Mouse (Mus musculus) CD4-positive, CD25-positive, alpha-beta regulatory T cell, adult 4 months (primary cell): ENCODE data around the gene C4bp. TPM values are rescaled to one million over a fixed set of nuclear protein-coding genes. Genes with fewer than 3 reads are reported as not detected.
A peak's percentile ranks its signal among the peaks of the same experiment; 100 is the strongest.
"Not testable (repeated sequence)": the region's sequence is repeated elsewhere in the genome, so short reads cannot be mapped to it uniquely, and the experiment has no call there.

ENCODE experiments used
- ATAC-seq: one replicate; pipeline ENCODE4 v1.8.0; 2017
- polyA plus RNA-seq, 2 experiments: library from polyadenylated mRNA; unstranded; fragments of 100-300 nt; shearing (Covaris generic); gene quantifications; one replicate each; pipeline ENCODE4 v1.2.1; 2017

Gene C4bp
- not detected for polyA plus RNA-seq

DNA sequence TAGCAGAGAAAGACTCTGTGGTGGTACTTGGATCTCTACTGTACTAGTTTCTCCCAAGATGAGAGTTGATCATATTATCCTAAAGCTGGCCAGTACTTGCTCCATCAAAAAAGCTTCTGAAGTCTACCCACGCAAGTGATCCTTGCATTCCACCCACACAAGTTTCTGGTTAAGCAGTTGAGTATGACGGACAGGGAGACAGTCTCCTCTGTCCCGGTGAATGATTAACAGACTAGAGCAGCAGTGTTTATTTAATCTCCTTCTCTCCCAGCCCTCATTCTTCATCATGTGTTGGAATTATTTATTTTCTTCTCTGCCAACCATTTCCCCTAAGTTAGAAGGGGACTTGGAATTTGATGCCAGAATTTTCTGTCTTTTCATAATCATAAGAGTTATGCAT, at the start of gene C4bp:
Gene C4bp (minus strand): TSS at position 179 of the 400 bp plus-strand sequence.
- ATAC-seq = no peak

DNA sequence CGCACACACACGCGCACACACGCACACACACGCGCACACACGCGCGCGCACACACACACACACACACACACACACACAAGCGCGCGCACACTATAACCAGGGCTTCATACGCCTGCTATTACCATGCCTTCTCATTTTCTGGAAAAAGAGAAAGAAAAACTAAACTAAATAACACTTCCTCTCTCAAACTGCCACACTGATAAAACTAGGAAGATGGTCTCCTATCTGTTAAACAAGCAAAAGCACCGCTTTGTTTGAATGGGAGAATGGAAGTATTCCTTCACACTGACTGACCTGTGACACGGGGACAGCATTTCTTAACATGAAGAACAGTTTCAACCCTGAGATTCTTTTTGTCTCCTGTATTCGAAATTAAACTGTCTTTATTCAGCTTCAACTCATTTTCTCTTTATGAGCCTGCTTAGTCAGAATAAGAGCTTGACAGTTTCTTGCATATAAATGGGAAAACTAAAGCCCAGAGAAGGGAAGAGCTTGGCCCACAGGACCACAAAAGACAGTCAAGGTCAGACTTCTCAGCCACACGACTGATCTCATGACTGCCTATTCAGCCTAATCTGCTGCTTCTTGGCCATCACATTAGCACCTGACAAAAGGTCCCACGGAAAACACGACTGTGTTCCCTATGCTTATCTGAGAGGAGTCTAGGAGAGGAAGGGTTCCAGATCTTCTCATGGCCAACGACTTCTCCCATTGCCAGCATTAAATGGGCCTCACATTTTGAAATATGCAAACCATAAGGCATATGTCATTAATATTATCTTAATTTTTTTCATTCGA, 49.0 kb upstream of the C4bp start:
- no peak for ATAC-seq

DNA sequence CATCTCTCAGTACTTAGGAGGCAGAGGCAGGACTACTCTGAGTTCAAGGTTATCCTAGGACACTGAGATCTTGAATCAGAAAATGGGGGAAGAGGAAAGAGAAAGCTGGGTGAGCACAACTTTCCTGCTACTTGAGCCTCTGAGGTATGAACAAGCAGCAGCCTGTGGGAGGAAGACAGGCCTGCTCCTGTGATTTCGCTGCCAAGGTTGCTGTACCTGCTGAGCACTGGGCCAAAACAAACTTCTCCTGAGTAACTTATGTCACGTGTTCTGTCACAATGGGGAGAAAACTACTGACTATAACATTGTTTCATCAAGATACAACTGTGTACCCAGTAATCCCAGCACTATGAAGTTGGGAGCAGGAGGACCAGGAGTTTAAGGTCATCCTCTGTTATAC, 42.2 kb upstream of the C4bp start:
- ATAC-seq = no peak

DNA sequence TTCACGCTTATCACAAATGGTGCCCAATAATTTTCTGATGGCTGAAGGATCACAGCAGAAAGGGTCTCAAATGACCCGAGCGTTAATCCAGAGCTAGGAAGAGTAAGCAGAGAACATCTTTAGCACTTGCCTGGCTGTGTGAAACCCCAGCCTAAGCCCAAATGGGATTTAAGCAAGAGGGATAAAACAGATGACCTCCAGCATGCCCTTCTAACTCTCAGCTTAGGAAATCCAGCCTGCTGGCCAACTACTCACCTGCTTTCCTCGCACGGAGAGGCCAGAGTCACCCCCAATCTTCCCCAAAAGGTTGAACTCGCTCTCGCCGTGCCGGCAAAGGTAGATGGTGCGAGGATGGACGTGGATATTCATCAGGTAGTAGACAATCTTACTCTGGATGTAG, 40.5 kb upstream of the C4bp start:
- no peak for ATAC-seq

DNA sequence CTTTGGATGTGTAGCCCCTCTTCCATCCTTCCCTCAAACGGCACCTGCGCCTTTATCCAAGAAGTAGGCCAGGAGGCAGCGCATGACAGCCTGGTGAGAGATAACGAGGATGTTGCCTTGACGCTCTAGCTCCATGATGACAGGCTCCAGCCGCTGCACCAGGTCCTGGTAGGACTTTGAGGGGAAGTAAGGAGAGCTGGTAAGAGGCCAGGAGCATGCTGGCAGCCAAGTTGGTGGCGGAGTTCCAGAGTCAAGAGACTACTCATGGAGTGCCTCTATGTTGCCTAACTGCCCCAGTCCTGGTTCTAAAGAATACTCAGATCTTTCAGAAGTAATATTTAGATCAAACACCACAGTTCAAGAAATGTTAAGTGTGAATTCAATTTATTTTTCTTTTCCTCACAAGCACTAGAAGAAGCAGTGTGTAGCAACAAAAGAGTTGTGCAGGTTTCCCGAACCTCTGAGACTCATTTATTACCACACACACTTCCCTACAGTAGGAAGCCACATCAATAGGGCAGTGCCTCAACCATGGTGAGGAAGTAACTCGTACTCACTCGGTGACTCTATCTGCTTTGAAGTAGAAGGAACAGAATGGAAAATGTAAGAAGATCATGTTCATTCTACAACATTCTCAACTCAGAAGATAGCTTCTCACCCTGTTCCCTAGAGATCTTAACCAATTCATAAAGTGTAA, 38.7 kb upstream of the C4bp start:
- no peak for ATAC-seq

DNA sequence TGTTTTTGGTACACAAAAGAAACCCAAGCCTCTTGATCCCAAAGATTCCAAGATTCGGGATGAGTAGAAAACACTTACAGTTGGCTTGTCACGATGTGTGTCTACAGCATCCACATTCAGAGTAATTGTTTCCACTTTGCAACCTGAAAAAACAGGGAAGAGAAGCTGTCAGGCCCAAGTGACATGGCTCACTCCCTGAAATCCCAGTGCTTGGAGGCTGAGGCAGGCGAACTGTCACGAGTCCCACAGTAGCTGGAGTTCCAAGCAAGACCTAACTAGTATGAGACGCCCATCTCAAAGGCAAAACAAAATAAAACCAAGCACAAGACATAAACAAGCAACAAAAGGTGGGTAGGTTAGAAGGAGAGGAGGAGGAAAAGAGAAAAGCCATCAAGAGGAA, 37.2 kb upstream of the C4bp start:
- ATAC-seq = no peak

DNA sequence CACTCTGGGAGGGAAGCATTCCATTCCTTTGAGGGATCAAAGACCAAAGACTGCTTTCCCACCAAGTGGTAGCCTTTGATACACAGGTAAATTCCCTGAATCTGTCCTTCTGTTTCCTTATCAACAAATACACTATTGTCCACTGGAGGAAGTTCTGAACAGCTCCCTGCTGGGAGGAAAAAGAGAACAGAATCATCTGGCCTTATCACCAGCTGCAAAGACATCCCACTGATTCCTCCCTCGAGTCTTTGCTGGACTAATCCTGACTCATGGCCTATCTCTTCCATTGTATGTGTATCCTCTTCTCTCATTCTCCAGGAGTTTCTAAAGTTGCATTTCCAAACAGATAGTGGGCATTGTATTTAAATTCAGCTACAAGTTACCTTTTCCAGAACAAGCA, 22.5 kb upstream of the C4bp start:
- ATAC-seq = no peak

DNA sequence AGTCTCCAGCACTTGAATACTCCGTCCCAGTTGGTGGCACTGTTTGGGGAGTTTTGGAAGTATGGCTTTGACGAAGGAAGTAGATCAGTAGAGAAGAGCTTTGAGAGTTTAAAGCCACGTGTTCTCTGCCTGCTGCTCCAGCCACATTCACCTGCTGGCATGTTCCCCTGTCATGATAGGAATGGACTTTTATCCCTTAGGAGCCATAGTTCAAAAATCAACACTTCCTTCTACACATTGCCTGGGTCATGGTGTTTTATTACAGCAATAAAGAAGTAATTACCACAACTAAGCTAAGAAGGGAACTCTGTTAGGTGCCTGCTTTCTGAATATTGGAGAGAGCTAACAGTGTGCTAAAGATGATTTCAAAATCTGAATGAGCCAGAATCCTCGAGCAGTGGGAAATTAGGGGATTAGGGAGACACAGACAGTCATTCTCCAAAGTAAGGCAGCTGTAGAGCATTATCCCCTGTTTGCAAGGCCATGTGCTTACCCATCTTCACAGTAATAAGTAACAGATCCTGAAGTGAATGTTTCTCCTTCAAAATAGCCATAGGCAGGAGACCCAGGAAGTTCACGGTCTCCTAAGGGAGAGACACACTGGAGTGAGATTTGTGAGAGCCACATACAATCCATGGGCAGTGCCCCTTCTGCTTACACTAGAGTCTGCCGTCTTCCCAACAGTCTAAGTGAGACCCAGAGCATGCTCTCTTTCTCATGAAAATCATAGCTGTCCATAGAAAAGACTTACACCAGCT, 20.4 kb upstream of the C4bp start:
- ATAC-seq = no peak

DNA sequence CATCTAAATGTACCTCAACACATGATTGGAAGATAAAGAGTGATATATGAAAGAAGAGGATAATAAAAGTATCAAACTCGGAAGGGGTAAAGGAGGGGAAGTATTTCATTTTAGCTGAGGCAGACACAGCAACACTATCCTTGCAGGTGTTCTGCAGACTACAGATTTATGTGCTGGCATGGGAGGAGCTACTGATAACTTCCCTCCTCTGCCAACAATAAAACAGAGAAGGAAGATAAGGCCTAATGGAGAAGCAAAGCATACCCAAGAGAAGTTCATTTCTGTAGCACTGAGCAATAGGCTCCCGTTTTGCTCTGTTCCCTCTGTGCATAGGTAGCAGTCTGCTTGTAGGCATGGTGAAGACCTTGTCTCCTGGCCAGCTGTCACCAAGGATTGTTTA, 19.6 kb upstream of the C4bp start:
- no peak for ATAC-seq

DNA sequence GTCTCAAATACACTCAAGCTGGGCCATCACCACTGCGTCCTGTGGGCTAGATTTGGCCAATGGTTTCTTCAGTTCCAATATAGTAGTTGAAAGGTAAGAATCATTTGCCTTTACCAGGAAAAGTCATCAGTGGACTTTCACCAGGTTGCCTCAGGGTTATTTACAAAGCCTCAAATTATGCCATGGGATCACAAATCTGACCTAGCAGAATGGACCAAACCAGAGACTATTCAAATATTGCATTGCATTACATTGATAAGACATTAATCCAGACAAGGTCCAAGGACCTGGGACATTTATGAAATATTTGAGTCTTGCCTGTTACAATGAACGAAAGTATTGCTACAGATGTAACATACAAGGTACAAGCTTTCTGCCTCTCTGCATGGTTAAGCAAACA, 17.1 kb upstream of the C4bp start:
- ATAC-seq = no peak

DNA sequence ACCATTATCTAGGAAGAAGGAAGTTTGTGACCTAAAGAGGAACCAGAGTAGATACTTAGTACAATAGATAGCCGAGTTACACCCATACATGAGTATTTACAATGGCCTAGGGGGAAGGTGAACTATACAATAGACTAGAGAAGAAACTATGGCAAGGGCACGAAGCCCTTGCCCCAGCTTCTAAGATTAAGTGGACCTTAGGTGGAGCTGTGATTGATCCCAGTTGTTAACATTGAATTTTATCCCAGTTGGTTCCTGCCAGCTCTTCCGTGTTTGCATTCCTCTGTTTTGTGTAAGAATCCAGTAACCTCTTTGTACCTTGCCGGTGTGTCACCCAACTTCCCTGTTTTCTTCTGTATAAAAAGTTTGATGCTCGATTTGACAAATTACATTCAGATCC, 2.1 kb upstream of the C4bp start:
- not testable (repeated sequence) for ATAC-seq

DNA sequence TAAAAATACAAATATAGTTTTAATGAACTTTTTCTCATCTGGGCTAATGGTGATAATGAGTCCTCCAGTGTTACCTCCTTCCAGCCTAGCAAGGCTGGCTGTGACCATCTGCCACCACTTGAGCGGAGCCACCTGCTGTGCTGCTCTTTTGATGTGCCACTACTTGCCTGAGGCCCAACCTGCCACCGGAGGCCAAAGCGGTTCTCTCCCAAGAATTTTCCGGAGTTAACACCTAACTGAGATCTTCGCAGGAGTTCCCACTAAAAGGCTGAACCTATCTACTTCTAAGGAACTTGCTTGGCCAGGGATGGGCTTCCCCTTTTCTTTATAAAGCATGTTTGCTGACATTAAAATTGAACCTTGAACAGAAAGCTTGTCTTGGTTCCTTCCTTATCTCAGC, 1.8 kb downstream of the C4bp start:
- not testable (repeated sequence) for ATAC-seq

DNA sequence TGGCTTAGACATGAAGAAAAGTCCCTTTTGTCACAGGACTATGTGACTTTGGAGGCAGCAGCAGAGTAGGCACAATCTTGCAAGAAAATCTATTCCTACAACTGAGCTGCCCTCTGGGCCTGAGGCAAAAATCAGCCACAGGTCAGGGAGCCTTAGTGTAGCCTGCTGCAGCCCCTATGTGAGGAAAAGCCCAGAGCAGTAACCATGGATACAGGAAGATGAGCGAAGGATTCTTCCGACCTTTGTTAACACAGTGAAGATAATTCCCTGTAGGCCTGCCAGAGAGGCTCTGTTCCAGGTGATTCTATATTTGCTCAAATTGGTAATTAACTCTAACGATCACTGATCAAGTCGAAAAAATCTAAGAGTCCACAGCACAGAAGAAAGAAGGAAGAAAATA, 17.3 kb downstream of the C4bp start:
- no peak for ATAC-seq

DNA sequence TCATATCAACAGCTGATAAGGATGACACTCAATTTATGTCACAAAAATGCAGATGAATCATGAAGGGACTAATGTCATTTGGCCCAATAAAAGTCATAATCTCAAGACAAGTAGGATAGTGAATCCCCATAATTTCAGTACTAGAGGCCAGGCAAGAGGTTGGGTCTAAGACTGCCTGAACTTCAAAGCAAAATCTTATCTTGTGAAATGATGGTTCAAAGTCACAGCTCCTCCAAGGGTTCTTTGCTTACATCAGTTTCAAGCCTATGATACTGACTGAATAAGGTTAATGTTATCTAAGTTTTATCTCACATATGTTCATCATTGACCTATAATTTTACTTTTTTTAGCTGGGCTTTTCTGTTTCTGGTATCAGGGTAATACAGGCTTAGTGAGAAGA, 20.5 kb downstream of the C4bp start:
- no peak for ATAC-seq

DNA sequence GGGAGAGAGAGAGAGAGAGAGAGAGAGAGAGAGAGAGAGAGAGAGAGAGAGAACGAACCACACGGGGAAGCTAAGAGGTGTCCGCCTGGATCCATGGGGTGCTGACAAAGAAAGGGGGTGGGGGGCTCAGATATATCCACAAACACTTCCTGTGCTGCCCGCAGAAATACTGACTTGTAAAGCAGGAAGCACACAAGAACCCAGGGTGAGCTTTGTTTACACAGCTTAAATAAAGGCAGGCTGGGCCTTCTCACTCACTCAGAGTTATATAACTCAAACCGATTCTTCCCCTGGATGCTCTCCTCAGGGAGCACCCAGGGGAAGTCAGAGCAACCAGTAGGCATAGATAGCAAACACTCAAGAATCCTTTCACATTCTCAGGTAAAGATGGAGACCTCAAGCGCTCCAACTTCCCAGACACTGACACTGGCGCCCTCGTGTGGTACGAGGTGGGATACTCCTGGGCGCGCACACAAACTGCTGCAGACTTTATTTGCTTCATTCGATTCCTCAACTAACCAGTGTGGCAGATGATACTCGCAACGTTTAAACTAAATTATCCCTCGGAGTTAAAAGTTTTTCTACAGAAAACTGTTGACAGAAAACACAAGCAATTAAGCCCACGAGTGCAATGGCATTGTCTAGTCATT, 27.5 kb downstream of the C4bp start:
- peak; percentile 92 for ATAC-seq

DNA sequence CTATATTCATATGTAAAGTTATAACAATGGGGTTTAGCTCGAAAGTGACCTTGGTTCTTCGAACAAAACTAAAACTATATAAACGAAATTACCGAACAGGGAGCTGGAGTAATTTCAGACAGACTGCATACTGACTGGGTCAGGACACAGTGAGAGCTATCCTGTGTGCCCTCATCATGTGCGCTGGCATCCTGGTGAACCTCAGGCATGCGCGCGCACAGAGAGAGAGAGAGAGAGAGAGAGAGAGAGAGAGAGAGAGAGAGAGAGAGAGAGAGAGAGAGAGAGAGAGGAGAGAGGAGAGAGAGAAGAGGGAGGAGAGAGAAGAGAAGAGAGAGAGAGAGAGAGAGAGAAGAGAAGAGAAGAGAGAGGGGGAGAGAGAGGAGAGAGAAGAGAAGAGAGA, 28.1 kb downstream of the C4bp start:
- ATAC-seq = no peak

DNA sequence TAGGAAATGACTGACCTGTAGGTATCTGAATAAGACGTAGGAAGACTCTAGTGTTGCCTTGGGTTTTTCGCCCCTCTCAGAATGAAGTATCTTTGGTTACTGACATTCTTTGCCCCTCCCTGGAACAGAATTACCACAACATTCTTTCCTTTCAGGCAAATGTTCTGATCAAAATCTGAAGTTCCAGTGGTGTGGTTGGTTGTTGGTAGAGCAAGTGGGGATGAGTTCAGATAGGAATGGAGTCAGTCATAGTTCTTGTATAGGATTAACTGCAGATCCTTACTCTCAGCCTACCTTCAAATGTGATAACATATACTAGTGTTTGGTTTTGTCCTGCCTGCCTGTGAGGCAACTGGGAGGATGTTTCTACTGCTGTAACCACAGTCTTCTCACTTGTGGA, 31.9 kb downstream of the C4bp start, which contains the start of gene Zp3r:
Gene Zp3r (minus strand): TSS at position 101 of the 400 bp plus-strand sequence.
- no peak for ATAC-seq

DNA sequence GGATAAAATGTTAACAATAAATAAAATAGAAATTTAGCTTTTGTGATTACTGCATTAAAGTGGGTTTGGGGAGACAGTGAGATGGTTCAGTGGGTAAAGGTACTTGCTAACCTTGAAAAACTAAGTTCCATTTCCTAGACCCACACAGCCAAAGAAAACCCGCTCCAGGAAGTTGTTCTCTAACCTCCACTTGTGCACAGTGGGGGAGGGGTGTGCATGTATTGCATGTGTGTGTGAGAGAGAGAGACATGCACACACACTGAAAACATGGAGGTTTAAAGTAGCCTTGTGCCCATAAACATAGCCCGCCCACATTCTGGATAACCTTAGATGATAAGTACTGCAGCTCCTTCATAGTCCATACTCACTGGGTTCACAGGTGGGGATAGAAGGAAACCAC, 65.1 kb downstream of the C4bp start:
- ATAC-seq = no peak

DNA sequence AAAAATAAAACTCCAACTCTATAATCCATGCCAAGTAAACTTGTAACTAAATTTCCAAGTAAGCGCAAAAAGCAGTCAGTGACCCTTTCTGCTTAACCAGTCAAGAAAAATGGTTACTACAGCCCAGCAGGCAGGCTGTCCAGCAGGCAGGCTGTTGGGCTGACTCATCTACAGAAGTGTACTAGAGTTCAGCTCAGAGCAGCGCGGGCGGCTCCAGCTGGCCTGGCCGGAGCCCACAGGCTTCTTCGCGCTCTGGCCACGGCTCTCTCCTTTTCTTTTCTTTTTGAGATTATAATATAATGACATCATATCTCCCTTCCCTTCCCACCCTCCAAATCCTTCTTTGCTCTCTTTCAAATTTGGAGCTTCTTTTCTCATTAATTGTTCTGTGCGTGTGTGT, 72.8 kb downstream of the C4bp start:
- no peak for ATAC-seq
